Mouse (Mus musculus): Measurements from ENCODE around the gene Slco2a1. TPM values are rescaled to one million over a fixed set of nuclear protein-coding genes. Genes with fewer than 3 reads are reported as not detected.
A peak's percentile ranks its signal among the peaks of the same experiment; 100 is the strongest.

Gene Slco2a1
- polyA plus RNA-seq, 1 experiment from 2014 or later = 9.8 TPM

GRCm38 (mm10) chr9:103118651-103119275 lies 130.3 kb downstream of the Slco2a1 start:
- ATAC-seq (replicated peaks; ENCODE audit: low FRiP score, low read depth) (no peak), DNase-seq (ENCODE audit: low spot score) (no peak)
- H3K4me1 ChIP-seq (replicated peaks; ENCODE audit: insufficient read depth, low read length) = no peaks in the 10 kb centered on the region; the same call in 1 of the 2 replicates
- H3K4me2 ChIP-seq (ENCODE audit: low read length) = no peak overlapping the region
- no peak for TF ChIP-seq CTCF (IDR thresholded peaks at IDR 0.05; ENCODE audit: low read depth)
- 87% methylated on average over 5 of the region's 5 CpGs for WGBS
- no peak overlapping the region for H3K27ac ChIP-seq
- H3K9ac ChIP-seq (ENCODE audit: low read depth, low read length) = no peak overlapping the region
- no peaks in the 10 kb centered on the region for H3K9me3 ChIP-seq (replicated peaks; ENCODE audit: low read length)
- no peaks in the 10 kb centered on the region for H3K36me3 ChIP-seq (ENCODE audit: insufficient read depth, low read length)
- 0 out of 2 replicates have a peak, but pooled peaks cover 9% of the 10 kb centered on the region for H3K27me3 ChIP-seq (ENCODE audit: insufficient read depth, low read length)
- no peak overlapping the region for H3K4me3 ChIP-seq (replicated peaks; ENCODE audit: low read depth, low read length)

DNA sequence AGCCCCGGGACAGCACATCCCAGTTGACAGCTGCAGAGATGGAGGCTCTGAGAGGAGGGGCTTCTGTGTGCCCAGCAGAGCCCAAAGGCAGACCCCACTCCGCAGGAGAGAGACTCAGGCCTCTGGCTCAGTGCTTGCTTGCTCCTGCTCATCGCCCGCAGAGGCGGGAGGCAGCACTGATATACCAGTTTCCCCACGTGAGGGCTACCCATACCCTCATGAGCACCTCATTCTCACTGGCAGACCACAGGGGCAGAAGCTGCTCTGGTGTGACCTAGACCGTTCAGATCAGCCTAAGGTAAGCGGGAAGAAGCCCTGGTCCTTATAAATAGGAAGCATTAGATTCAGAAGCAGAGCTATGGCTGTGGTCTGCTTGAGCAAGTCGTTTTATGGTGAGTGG lies 131.3 kb downstream of the Slco2a1 start:
- H3K4me1 ChIP-seq (replicated peaks; ENCODE audit: insufficient read depth, low read length) = no peaks in the 10 kb centered on the region; the same call in 1 of the 2 replicates
- WGBS = 86% methylated on average over 9 of the region's 9 CpGs
- no peak for DNase-seq (ENCODE audit: low spot score)

DNA sequence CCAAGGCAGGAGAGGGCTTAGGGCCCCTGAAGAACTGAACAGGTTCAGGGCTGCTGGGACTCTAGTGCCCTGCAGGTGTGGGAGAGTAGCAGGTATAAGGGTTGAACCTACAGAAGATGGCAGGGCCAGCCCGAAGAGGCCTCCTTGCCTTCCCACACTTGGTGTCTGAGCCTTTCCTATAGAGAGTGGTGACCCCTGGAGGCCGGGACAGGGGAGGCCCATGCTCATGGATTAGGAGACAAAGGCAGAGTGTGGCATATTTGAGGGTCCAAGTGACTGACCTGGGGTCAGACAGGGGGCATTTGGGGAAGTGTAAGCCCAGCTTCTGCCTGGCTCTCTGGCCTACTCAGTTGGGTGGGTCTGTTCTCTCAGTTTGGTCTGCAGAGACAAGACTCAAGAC lies 131.7 kb downstream of the Slco2a1 start:
- no peak overlapping the region for H3K27ac ChIP-seq
- H3K4me2 ChIP-seq (ENCODE audit: low read length) = no peak overlapping the region
- no peak overlapping the region for H3K4me3 ChIP-seq (replicated peaks; ENCODE audit: low read depth, low read length)
- no peak for ATAC-seq (replicated peaks; ENCODE audit: low FRiP score, low read depth)
- WGBS = 62% methylated on average over 2 of the region's 2 CpGs
- peak; percentile 49 for TF ChIP-seq CTCF (IDR thresholded peaks at IDR 0.05; ENCODE audit: low read depth)
- no peak overlapping the region for H3K9ac ChIP-seq (ENCODE audit: low read depth, low read length)
- DNase-seq (ENCODE audit: low spot score) = no peak
- no peaks in the 10 kb centered on the region for H3K9me3 ChIP-seq (replicated peaks; ENCODE audit: low read length)
- 0 out of 2 replicates have a peak, but pooled peaks cover 4% of the 10 kb centered on the region for H3K27me3 ChIP-seq (ENCODE audit: insufficient read depth, low read length)
- no peaks in the 10 kb centered on the region; the same call in 1 of the 2 replicates for H3K4me1 ChIP-seq (replicated peaks; ENCODE audit: insufficient read depth, low read length)
- no peaks in the 10 kb centered on the region for H3K36me3 ChIP-seq (ENCODE audit: insufficient read depth, low read length)

More for the DNA sequence above, 131.3 kb downstream of the Slco2a1 start:
- 0 out of 2 replicates have a peak, but pooled peaks cover 9% of the 10 kb centered on the region for H3K27me3 ChIP-seq (ENCODE audit: insufficient read depth, low read length)
- no peak overlapping the region for H3K9ac ChIP-seq (ENCODE audit: low read depth, low read length)
- no peak overlapping the region for H3K4me2 ChIP-seq (ENCODE audit: low read length)
- H3K4me3 ChIP-seq (replicated peaks; ENCODE audit: low read depth, low read length) = no peak overlapping the region
- no peaks in the 10 kb centered on the region for H3K9me3 ChIP-seq (replicated peaks; ENCODE audit: low read length)
- ATAC-seq (replicated peaks; ENCODE audit: low FRiP score, low read depth) = no peak
- no peak overlapping the region for H3K27ac ChIP-seq
- no peaks in the 10 kb centered on the region for H3K36me3 ChIP-seq (ENCODE audit: insufficient read depth, low read length)
- no peak for TF ChIP-seq CTCF (IDR thresholded peaks at IDR 0.05; ENCODE audit: low read depth)

GRCm38 (mm10) chr9:103121546-103121945 lies 133.0 kb downstream of the Slco2a1 start:
- Histone ChIP-seq H3K4me3 (replicated peaks; ENCODE audit: low read depth, low read length) (no peak overlapping the region), H3K36me3 (ENCODE audit: insufficient read depth, low read length) (no peaks in the 10 kb centered on the region), H3K4me1 (replicated peaks; ENCODE audit: insufficient read depth, low read length) (no peaks in the 10 kb centered on the region; the same call in 1 of the 2 replicates), H3K9ac (ENCODE audit: low read depth, low read length) (no peak overlapping the region), H3K27ac (no peak overlapping the region), H3K27me3 (ENCODE audit: insufficient read depth, low read length) (no peaks in the 10 kb centered on the region), H3K4me2 (ENCODE audit: low read length) (no peak overlapping the region), H3K9me3 (replicated peaks; ENCODE audit: low read length) (no peaks in the 10 kb centered on the region)
- no peak for TF ChIP-seq CTCF (IDR thresholded peaks at IDR 0.05; ENCODE audit: low read depth)
- WGBS = 78% methylated on average over 7 of the region's 7 CpGs
- DNase-seq (ENCODE audit: low spot score) = no peak
- ATAC-seq (replicated peaks; ENCODE audit: low FRiP score, low read depth) = no peak

GRCm38 (mm10) chr9:103124746-103125145 lies 136.2 kb downstream of the Slco2a1 start:
- no peak for TF ChIP-seq CTCF (IDR thresholded peaks at IDR 0.05; ENCODE audit: low read depth)
- Histone ChIP-seq H3K4me3 (replicated peaks; ENCODE audit: low read depth, low read length) (no peak overlapping the region), H3K36me3 (ENCODE audit: insufficient read depth, low read length) (no peaks in the 10 kb centered on the region), H3K4me1 (replicated peaks; ENCODE audit: insufficient read depth, low read length) (no peaks in the 10 kb centered on the region), H3K27ac (no peak overlapping the region), H3K9me3 (replicated peaks; ENCODE audit: low read length) (no peaks in the 10 kb centered on the region), H3K4me2 (ENCODE audit: low read length) (no peak overlapping the region), H3K27me3 (ENCODE audit: insufficient read depth, low read length) (no peaks in the 10 kb centered on the region), H3K9ac (ENCODE audit: low read depth, low read length) (no peak overlapping the region)
- 95% methylated on average over 4 of the region's 4 CpGs for WGBS
- ATAC-seq (replicated peaks; ENCODE audit: low FRiP score, low read depth) = no peak
- DNase-seq (ENCODE audit: low spot score) = no peak

- Histone ChIP-seq H3K4me1 (replicated peaks; ENCODE audit: insufficient read depth, low read length) (no peaks in the 10 kb centered on the region), H3K27me3 (ENCODE audit: insufficient read depth, low read length) (no peaks in the 10 kb centered on the region), H3K36me3 (ENCODE audit: insufficient read depth, low read length) (no peaks in the 10 kb centered on the region), H3K4me3 (replicated peaks; ENCODE audit: low read depth, low read length) (no peak overlapping the region), H3K4me2 (ENCODE audit: low read length) (no peak overlapping the region), H3K9me3 (replicated peaks; ENCODE audit: low read length) (no peaks in the 10 kb centered on the region), H3K27ac (no peak overlapping the region), H3K9ac (ENCODE audit: low read depth, low read length) (no peak overlapping the region)
- ATAC-seq (replicated peaks; ENCODE audit: low FRiP score, low read depth) (no peak), DNase-seq (ENCODE audit: low spot score) (no peak)
- no peak for TF ChIP-seq CTCF (IDR thresholded peaks at IDR 0.05; ENCODE audit: low read depth)
- WGBS = 54% methylated on average over 6 of the region's 6 CpGs
Observed at GRCm38 (mm10) chr9:103133493-103134124, 145.1 kb downstream of the Slco2a1 start.

All from kidney, postnatal 0 days (tissue).